Mouse (Mus musculus) midbrain, embryonic 10.5 days (tissue): ENCODE measurements around the gene Lamc1. TPM values are rescaled to one million over a fixed set of nuclear protein-coding genes. Genes with fewer than 3 reads are reported as not detected.

ENCODE experiments used
- DNase-seq: peaks from one replicate; pipeline ENCODE4 v3.0.0-alpha.2; 2017; ENCODE audit warnings: low spot score
- H3K27ac ChIP-seq: fragments of 300-500 bp; sonication (generic); replicated peaks from 2 replicates; pipeline ENCODE4 v1.5.1; 2016; ENCODE audit warnings: mild to moderate bottlenecking
- H3K27me3 ChIP-seq: fragments of 300-500 bp; sonication (generic); 2 replicates; pipeline ENCODE4 v1.6.1; 2016; ENCODE audit warnings: low read depth, mild to moderate bottlenecking; ENCODE audit not compliant: poor library complexity, severe bottlenecking
- H3K36me3 ChIP-seq: fragments of 300-500 bp; sonication (generic); 2 replicates; pipeline ENCODE4 v1.6.1; 2016; ENCODE audit warnings: mild to moderate bottlenecking, moderate library complexity
- H3K4me1 ChIP-seq: fragments of 300-500 bp; sonication (generic); 2 replicates; pipeline ENCODE4 v1.6.1; 2016
- H3K4me3 ChIP-seq: fragments of 300-500 bp; sonication (generic); 2 replicates; pipeline ENCODE4 v1.5.1; 2016; ENCODE audit warnings: mild to moderate bottlenecking, moderate library complexity
- H3K9me3 ChIP-seq: fragments of 300-500 bp; sonication (generic); replicated peaks from 2 replicates; pipeline ENCODE4 v1.6.1; 2016; ENCODE audit warnings: mild to moderate bottlenecking
- WGBS: fragments of 180-500 bp; shearing (Covaris S2); methylation state at CpG from one replicate; pipeline ENCODE4 v1.1.7; 2016; 5-methylcytosine and 5-hydroxymethylcytosine counted together
- polyA plus RNA-seq: library from polyadenylated mRNA; unstranded; fragments of >200 nt; fragmentation: Nextera tagmentation; extraction: Ambion mirVana; gene quantifications from 2 replicates; pipeline ENCODE4 v1.2.1, GENCODE M21; 2016

Lamc1 gene
- polyA plus RNA-seq, 1 experiment from 2014 or later: 21.2 TPM

DNA sequence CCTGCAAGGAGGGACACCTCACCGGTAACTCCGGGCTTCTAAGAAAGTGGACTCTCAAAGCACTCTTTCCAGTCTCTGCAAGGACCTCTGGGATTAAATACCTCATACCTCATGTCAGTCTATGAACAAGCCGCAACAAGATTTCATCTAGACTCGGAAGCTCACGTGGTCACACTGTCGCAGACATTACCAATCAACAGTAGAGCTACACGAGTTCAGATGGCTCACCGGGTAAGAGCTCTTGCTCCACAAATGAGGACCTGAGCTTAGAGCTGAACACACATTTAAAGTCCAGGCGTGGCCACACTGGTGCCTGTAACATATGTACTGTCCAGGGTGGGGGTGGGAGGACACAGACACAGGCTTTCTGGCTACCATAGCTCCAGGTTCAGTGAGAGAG is 46.4 kb downstream of the Lamc1 start:
- Histone ChIP-seq H3K4me3 (no peak overlapping the region), H3K27ac (no peak overlapping the region), H3K4me1 (peaks cover 8% of the 10 kb centered on the region), H3K27me3 (no peaks in the 10 kb centered on the region), H3K9me3 (no peaks in the 10 kb centered on the region), H3K36me3 (no peaks in the 10 kb centered on the region)
- 92% methylated on average over 9 of the region's 9 CpGs for WGBS
- DNase-seq: no peak

DNA sequence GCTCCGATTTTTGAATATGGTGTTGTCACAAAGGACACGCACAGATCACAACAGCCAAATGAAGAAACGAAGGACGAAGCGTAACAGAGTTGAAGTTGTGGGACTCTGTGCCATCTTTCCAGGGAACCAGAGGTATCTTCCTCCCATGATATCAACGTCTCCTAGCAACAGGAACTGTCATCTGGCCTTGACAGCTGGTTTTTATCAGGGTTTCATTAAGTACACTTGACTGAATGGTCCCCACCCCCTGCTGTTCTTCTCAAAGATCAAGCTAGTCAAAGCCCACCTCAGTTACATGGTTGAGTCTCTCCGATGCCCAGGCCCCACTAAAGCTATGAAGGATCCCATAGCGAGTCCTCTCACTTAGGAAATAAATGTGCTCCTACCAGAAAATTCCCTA is 47.4 kb downstream of the Lamc1 start:
- H3K36me3 ChIP-seq: no peaks in the 10 kb centered on the region
- WGBS: 86% methylated on average over 8 of the region's 8 CpGs
- no peaks in the 10 kb centered on the region for H3K27me3 ChIP-seq
- no peak overlapping the region for H3K4me3 ChIP-seq
- H3K9me3 ChIP-seq: no peaks in the 10 kb centered on the region
- H3K4me1 ChIP-seq: peaks cover 8% of the 10 kb centered on the region
- no peak for DNase-seq
- H3K27ac ChIP-seq: no peak overlapping the region

DNA sequence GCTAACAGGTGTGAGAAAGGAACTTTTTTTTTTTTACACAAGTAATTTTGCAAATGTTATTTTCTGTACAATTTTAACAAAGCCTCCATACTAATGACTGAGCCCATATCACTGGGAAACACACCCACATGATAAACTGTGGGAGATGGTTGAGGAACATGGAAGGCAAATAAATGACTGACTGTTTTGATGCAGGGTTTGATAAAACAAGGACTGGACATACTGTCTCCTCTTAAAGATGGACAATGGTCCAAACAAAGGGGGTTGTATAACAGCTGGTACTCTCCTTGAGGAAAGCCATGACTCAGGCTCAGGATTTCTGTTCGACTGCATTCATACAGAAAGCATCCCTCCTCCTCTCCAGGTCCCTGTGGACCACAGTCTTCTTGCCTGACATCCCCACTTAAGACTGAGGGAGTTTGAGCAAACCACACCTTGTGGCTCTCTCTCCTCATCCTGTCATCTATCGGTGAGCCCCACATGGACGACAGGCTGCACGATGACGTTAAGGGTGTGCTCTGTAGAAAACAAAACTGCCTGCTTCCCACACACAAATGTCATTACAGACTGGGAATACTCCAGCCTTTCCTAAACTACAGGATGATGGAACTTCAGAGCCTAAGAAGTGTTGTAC is 50.1 kb downstream of the Lamc1 start:
- Histone ChIP-seq H3K4me3 (no peak overlapping the region), H3K36me3 (no peaks in the 10 kb centered on the region), H3K9me3 (no peaks in the 10 kb centered on the region), H3K27me3 (no peaks in the 10 kb centered on the region), H3K27ac (no peak overlapping the region), H3K4me1 (peaks cover 19% of the 10 kb centered on the region)
- WGBS: 90% methylated on average over 5 of the region's 5 CpGs
- DNase-seq: no peak

DNA sequence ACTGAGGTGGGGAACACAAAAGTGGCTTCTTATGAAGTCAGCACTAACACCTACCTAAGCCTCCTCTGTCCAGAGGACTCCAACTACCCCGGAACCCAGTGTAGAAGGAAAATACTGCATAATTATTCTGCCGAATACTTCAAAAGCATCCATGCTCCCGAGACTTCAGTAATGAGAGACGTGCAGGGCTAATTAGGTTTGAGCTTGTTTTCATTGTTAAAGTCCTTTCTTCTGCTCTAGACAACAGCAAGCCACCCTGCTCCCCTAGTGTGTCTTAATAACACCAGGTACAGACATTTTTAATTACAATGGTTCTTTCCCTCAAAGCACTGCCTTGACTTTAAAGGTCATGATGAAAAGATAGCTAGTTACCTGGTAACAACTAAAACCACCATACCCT is 51.1 kb downstream of the Lamc1 start:
- no peak overlapping the region for H3K4me3 ChIP-seq
- no peaks in the 10 kb centered on the region for H3K9me3 ChIP-seq
- 42% methylated on average over 4 of the region's 4 CpGs for WGBS
- H3K36me3 ChIP-seq: no peaks in the 10 kb centered on the region
- H3K27ac ChIP-seq: no peak overlapping the region; the same call in 1 of the 2 replicates
- peaks cover 21% of the 10 kb centered on the region for H3K4me1 ChIP-seq
- DNase-seq: no peak
- no peaks in the 10 kb centered on the region for H3K27me3 ChIP-seq

DNA sequence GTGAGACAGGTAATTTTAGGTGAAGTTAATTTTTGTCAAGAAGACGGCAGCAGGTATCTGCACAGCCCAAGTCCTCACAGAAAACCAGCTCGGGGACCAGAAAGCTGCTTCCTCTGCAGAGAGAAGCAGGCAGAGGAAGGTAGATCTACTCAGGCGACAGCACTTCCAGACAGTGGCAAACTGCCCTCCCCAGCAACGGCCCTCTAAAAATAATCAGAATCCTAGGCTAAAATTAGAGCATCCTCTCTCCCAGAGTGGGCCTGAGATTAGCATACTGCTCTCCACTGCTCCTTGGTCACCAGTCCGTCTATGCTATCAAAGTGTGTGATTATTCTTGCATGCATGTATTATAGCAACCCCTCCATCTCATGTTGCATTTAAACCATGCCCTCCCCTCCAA is 52.2 kb downstream of the Lamc1 start:
- 81% methylated on average over 5 of the region's 5 CpGs for WGBS
- H3K36me3 ChIP-seq: no peaks in the 10 kb centered on the region
- H3K9me3 ChIP-seq: no peaks in the 10 kb centered on the region
- no peak overlapping the region for H3K27ac ChIP-seq
- peaks cover 18% of the 10 kb centered on the region for H3K4me1 ChIP-seq
- no peaks in the 10 kb centered on the region for H3K27me3 ChIP-seq
- no peak for DNase-seq
- H3K4me3 ChIP-seq: no peak overlapping the region

DNA sequence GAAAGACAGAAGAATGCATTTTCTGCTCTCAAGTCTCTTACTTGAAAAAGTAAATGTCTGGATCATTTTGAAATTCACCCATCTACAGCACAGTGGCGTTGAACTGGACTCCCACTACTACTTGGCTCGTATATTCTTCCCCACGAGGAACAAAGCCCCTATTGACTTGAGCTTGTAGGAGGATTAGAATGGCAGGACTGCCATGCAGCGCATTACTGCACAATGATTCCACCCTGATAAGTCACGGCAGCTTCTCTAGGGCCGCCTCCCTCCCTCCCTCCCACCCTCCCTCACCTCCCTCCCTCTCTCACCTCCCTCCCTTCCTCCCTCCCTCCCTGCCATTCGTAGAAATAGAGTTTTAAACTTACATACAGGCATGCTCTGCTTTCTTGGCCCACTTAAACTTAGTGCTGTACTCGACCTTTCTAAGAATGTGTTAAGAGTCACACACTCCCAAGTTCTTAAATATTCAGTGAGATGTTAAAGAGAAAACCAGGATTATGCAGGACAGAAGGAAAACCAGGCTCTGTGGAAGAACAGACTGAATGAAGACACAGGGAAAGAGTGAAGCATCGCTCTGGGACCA is 54.5 kb downstream of the Lamc1 start:
- H3K27me3 ChIP-seq: no peaks in the 10 kb centered on the region
- DNase-seq: no peak
- no peaks in the 10 kb centered on the region for H3K36me3 ChIP-seq
- 47% methylated on average over 9 of the region's 9 CpGs for WGBS
- no peaks in the 10 kb centered on the region for H3K9me3 ChIP-seq
- no peak overlapping the region for H3K4me3 ChIP-seq
- H3K27ac ChIP-seq: peak overlapping the region; percentile 63
- H3K4me1 ChIP-seq: peaks cover 20% of the 10 kb centered on the region

DNA sequence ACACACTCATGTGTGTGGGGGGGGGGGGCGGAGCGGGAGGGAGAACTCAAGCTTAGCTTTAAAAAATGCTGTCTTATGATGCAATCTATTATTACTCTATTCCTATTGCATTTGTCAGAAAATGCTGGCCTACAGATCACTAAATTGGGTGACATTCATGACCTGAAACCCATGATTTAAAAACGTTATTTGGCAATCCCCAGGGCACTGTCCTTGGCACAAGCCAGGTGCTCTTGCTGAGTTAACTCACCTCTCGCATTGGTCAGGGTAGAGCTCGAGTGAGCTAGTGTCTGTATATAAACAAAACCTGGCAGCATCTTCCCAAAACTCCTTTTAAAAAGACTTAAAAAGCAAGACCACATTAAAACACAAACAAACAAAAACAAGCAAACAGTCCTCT is 57.1 kb downstream of the Lamc1 start:
- no peak overlapping the region for H3K4me3 ChIP-seq
- H3K4me1 ChIP-seq: peaks cover 27% of the 10 kb centered on the region
- 87% methylated on average over 5 of the region's 5 CpGs for WGBS
- H3K27ac ChIP-seq: no peak overlapping the region
- H3K27me3 ChIP-seq: no peaks in the 10 kb centered on the region
- no peak for DNase-seq
- H3K9me3 ChIP-seq: no peaks in the 10 kb centered on the region
- no peaks in the 10 kb centered on the region for H3K36me3 ChIP-seq

DNA sequence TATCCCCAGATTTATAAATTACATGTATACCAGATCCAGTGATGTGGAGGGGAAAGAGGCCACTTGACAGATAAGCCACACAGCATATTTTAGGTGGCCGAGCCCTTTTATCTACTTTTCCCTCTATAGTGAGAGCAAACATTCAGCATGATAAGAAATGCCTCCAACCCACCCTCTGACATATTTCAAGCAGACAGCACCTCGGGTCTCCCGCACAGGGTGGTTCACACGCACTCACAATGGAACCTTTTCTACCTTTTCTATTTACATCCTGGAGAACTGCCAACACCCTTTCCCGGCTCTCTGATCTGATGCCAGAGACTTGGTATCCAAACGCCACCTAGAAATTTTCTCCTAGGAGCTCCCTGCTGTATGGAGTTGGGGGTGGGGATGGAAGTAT is 58.0 kb downstream of the Lamc1 start:
- Histone ChIP-seq H3K27ac (no peak overlapping the region), H3K4me3 (no peak overlapping the region), H3K36me3 (no peaks in the 10 kb centered on the region), H3K4me1 (peaks cover 27% of the 10 kb centered on the region), H3K9me3 (no peaks in the 10 kb centered on the region), H3K27me3 (no peaks in the 10 kb centered on the region)
- DNase-seq: no peak
- 90% methylated on average over 6 of the region's 6 CpGs for WGBS

DNA sequence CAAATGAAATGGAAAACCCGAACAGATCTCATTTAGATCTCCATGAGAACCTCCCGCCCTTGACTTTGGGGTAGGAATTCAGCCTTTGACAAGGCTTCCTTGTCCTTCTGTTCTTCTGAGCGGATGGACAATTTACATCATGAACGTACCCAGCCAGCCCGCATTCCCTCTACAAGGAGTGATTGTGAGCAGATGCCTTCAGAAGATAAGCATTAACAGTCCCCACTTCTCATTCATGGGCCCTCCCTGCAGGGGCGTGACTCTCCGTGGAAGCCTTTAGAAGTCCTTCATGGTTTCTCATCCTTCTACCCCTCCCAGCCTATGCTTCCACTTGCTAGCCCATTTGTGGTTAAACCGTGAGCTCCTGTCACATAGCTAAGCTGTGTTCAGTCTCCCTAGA is 58.9 kb downstream of the Lamc1 start:
- Histone ChIP-seq H3K4me1 (peaks cover 27% of the 10 kb centered on the region), H3K9me3 (no peaks in the 10 kb centered on the region), H3K27ac (no peak overlapping the region), H3K27me3 (no peaks in the 10 kb centered on the region), H3K4me3 (no peak overlapping the region), H3K36me3 (no peaks in the 10 kb centered on the region)
- no peak for DNase-seq
- WGBS: 83% methylated on average over 8 of the region's 8 CpGs

DNA sequence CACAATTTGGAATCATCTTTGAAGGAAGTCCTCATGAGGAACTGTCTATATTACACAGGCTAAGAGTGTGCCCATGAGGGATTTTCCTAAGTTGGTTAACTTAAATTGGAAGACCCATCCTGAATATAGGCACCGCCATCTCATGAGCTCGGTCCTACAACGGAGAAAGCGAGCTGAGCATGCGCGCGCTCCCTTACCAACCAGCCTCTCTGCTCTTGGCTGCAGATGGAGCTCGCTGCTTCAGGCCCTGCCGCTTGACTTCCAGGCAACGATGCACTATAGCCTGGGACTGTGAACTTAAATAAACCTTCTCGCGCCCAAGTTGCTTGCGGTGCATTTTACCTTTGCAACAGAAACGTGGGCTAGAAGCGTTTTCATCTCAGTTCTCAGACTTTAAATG is 61.8 kb downstream of the Lamc1 start:
- Histone ChIP-seq H3K27me3 (no peaks in the 10 kb centered on the region), H3K9me3 (no peaks in the 10 kb centered on the region), H3K27ac (no peak overlapping the region), H3K4me1 (peaks cover 37% of the 10 kb centered on the region), H3K36me3 (no peaks in the 10 kb centered on the region), H3K4me3 (no peak overlapping the region)
- WGBS: 93% methylated on average over 15 of the region's 15 CpGs
- no peak for DNase-seq

DNA sequence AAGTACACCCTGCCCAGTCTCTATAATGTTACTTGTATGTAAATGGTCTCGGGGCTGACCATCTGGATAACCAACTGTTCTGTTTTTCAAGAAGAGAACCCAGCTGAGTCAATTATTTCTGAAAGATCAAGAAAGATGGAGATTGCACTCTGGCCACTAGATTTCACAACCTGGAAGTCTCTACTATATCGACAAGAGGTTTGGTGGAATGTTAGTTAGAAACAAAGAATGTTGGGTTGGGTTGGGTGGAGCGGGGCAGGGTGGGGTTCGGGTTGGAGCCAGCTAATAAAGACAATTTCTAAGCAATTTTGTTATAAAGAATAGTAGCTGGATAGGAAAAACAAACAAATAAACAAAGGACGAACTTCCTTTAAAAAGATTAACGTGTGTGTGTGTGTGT is 62.9 kb downstream of the Lamc1 start:
- Histone ChIP-seq H3K27me3 (no peaks in the 10 kb centered on the region), H3K27ac (no peak overlapping the region), H3K4me1 (peaks cover 49% of the 10 kb centered on the region), H3K9me3 (no peaks in the 10 kb centered on the region), H3K36me3 (no peaks in the 10 kb centered on the region), H3K4me3 (no peak overlapping the region)
- WGBS: 89% methylated on average over 6 of the region's 6 CpGs
- DNase-seq: no peak

DNA sequence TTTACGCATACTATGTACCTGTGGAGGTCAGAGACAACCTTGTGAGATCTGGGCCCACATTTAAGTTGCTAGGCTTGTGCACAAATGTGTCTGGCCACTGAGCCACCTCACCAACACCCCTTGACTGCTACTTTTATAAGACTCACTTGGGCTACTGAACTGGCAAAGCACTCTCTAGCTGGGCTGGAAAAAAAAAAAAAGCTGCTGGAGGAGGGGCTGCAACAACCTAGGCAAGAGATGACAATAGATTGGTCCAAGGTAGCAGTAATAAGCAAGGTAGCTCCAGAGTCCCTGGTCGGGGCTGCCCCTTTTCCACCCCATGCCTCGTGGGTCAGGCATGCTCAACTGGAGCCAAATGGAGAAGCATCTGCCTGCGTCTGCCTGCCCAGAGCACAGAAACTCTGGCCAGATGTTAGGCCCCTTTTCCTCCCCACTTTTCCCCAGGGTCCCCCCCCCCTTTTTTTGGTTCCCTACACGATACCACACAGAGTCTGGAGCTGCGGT is 63.7 kb downstream of the Lamc1 start:
- H3K36me3 ChIP-seq: no peaks in the 10 kb centered on the region
- no peaks in the 10 kb centered on the region for H3K9me3 ChIP-seq
- H3K27ac ChIP-seq: no peak overlapping the region
- H3K4me3 ChIP-seq: no peak overlapping the region
- H3K27me3 ChIP-seq: no peaks in the 10 kb centered on the region
- no peak for DNase-seq
- peaks cover 55% of the 10 kb centered on the region for H3K4me1 ChIP-seq
- WGBS: 92% methylated on average over 6 of the region's 6 CpGs

DNA sequence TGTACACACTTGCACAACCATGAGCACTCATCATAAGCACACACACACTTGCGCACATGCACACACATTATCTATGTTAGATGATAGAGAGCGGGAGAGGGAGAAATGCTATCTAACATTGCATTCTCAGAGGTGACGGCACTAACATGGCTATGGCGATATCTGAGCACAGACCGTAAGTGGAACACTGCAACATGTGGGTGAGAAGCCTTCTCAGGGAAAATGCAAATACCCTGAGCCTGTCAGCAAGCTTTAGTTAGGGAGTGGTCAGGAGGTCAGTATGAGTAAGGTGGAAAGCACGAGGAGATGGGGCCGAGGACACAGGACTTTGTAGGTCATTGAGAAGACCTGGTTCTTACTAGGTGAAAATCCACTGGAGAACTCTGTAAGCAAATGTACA is 64.3 kb downstream of the Lamc1 start:
- H3K4me1 ChIP-seq: peaks cover 52% of the 10 kb centered on the region
- WGBS: 93% methylated on average over 7 of the region's 7 CpGs
- H3K27me3 ChIP-seq: no peaks in the 10 kb centered on the region
- no peak for DNase-seq
- no peak overlapping the region for H3K4me3 ChIP-seq
- no peaks in the 10 kb centered on the region for H3K9me3 ChIP-seq
- H3K27ac ChIP-seq: no peak overlapping the region; the same call in 1 of the 2 replicates
- H3K36me3 ChIP-seq: no peaks in the 10 kb centered on the region
